Mouse (Mus musculus) spleen, postnatal 36 days (tissue): ENCODE measurements around the gene Arr3.

ENCODE experiments used
- DNase-seq, 2 experiments: peaks; one replicate each; pipeline ENCODE4 v3.0.0; 2022; ENCODE audit warnings: low spot score in 2 of 2, mixed read lengths in 1 of 2

The Arr3 gene

GRCm38 (mm10) chrX:100605314-100605713 is at the start of gene Arr3:
Arr3 (plus strand) TSS chrX:100605497.
- no peak for DNase-seq

DNA sequence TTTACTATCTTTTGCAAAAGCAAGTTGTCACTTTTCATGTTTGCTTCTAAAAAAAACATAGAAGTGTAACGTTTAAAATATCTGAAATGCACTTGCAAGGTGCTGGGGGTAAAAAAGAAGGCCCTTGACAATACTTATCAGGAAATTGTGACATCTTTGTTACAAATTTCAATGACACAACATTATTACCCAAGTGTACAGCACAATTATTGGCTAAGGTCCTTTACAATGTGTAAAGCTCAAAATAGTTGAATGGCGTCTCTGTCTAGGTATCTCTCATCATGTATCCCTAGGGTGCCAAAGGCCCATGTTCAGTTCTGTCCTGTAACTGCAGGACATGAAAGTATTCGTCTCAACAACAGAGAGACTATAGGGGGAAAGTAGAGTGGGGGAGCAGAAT is 49.3 kb upstream of the Arr3 start:
- DNase-seq: no peak

- DNase-seq: no peak
Measured at GRCm38 (mm10) chrX:100565696-100566095, 39.6 kb upstream of the Arr3 start.

- no peak for DNase-seq
Measured at GRCm38 (mm10) chrX:100571951-100572350, 33.3 kb upstream of the Arr3 start, which contains the start of gene Awat1. Awat1 (plus strand) TSS chrX:100572251.

DNA sequence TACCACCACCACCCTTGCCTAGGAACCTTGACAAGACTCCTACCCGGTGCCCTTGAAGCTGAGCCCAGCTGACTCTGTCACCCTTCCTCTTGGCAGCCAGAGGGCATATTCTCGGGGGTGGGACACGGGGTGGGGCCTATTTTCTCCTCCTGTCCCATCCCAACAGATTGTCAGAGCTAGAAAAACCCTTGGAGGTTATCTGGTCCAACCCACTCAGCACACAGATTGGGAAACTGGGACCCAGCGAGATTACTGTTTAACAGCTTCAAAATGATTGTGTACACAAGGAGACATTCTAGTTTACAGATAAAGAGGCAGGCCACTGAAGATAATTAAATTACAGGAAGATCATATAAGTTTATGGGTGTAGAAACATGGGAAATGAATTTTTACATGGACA is 10.5 kb upstream of the Arr3 start, which contains the start of gene P2ry4:
P2ry4 (minus strand) TSS at position 79 of the 400 bp plus-strand sequence.
- no peak for DNase-seq

- no peak for DNase-seq
Measured at GRCm38 (mm10) chrX:100597439-100597838, 7.9 kb upstream of the Arr3 start.

DNA sequence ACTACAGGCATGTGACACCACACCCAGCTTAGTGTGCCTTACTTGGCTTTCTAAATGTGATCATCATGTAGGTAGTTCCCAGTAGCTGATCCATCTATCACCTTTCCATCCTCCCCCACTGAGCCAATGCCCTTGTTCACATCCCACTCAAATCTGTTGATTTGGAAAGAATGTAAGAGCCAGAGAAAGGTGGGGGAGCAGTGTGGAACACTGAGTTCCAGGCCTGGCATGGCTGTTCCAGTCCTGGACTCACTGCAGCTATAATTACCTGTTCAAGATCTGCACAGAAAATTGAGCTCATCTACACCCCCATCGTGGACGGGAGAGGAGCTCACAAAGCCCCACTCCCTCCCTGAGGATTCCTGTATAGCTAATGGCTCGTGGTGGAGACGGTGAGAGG is 5.5 kb upstream of the Arr3 start:
- no peak for DNase-seq

DNA sequence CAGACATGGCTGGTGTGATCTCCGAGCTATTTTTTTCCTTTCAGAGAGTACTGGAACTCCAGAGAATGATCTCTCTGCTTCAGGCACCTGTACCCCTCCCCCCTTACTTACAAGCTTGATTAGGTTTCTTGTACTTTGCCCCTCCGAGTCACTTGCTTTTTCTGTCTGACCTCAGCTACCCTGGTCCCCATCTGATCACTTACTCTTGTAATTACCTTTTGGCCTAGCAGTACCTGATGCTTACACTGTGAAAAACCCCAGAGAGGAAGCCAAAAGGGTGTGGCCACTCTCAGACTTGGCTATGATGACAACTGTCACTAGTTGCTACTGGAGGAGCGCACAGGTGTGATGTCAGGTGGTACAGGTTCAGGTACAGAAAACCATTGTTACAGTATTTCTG is 13.2 kb downstream of the Arr3 start:
- no peak for DNase-seq

GRCm38 (mm10) chrX:100621366-100621765 is 16.1 kb downstream of the Arr3 start:
- DNase-seq: no peak

DNA sequence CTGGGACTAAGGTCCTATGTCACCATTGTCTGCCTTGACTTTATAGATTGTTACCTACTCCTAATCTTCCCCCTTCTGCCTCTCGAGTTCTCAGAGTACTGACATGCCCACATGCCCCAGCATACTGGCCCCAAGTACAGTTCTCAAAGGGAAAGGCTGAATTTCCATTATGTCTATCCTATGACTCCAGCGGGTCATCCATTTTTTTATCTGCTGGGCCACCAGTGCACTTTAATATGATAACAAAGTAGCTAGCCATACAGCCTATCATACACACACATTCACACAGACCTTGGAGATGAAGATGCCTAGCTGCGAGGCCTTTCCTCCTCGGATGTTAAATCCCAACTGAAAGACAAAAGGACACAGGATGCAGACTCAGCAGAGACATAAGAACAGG is 18.9 kb downstream of the Arr3 start:
- DNase-seq: no peak

GRCm38 (mm10) chrX:100625146-100625545 is 19.8 kb downstream of the Arr3 start:
- DNase-seq: no peak

GRCm38 (mm10) chrX:100625546-100625801 is 20.2 kb downstream of the Arr3 start, which contains the start of gene Kif4:
Kif4 (plus strand) TSS chrX:100625737.
- no peak for DNase-seq

DNA sequence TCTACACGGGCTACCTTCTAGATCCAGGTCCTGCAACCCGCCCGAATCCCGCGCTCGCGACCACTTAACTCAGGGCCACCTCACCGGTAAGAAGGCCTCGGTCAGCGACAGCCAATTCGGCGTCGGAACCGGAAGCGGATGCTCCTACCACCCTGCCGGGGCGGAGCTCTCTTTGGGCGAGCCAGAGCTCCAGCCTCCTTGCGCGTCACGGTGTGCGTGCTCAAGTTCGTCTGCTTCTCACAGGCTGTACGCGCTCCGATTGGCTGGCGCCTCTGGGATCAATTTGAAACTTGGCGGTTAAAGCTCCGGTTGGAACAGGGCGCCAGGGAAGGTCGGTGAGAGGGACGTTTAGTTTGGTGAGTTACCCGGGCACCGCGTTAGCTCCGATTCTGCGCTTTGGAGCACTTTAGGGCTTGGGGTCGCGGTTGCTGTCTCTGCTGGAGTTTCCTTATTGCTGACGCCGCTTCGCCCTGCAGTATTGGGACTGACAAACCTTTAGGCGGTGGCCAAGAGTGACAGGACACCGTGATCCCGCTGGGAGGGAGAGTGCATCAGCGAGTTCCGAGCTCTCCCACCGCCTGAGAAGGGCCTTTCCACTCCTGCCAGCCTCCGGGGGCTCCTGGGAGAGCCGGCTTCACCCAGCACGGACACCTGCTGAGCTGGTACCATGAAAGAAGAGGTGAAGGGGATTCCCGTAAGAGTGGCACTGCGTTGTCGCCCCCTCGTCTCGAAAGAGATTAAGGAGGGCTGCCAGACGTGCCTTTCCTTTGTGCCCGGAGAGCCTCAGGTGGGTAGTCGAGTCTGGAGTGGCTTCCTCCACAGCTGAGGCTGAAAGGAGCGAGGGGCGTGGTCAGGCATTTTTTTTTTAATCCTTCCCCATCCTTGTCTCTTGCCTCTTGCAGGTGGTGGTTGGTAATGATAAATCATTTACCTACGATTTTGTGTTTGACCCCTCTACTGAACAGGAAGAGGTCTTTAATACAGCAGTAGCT is 20.8 kb downstream of the Arr3 start, which contains the start of gene Pdzd11:
Pdzd11 (minus strand) TSS at position 767 of the 992 bp plus-strand sequence.
- DNase-seq: peak; percentile 89 to 90

GRCm38 (mm10) chrX:100629076-100629475 is 23.8 kb downstream of the Arr3 start:
- no peak for DNase-seq

DNA sequence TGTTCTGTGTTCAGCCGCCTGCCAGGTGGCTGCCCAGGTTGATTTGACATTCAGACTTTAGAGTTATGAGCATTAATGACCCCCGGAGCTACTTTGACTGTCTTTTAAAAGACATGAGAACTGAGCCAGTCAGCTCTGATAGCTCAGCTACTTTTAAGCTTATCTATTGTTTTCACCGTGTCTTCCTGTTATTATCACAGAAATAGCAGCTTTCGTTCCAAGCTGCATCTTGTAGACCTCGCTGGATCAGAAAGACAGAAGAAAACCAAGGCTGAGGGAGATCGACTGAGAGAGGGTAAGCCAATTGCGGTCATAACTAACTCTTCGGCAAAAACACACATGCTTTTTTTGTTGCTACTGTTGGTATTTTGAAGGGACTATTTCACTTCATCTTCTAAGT is 33.2 kb downstream of the Arr3 start:
- DNase-seq: no peak

DNA sequence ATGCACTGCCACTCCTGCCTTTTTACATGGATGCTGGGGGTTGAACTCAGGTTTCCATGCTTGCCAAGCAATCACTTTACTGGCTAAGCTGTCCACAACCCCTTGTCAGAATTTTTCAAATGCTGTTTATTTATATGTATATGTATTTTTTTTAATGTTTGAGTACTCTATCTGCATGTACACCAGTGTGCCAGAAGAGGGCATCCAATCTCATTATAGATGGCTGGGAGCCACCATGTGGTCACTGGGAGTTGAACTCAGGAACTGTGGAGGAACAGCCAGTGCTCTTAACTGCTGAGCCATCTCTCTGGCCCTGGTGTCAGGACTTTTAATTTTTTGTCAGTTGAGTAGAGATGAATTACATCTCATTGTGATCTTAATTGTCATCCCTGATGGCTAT is 47.6 kb downstream of the Arr3 start:
- no peak for DNase-seq

GRCm38 (mm10) chrX:100664825-100665224 is 59.5 kb downstream of the Arr3 start:
- no peak for DNase-seq
